Mouse (Mus musculus): ENCODE results near the gene Ankrd60. TPM values are rescaled to one million over a fixed set of nuclear protein-coding genes. Genes with fewer than 3 reads are reported as not detected.

Ankrd60 gene
- total RNA-seq, 2 experiments from 2014 or later, result not detected

GRCm38 (mm10) chr2:173586118-173586968 is 8.2 kb upstream of the Ankrd60 start:
- ATAC-seq (replicated peaks; ENCODE audit: low FRiP score, poor library complexity, severe bottlenecking), result peak; percentile 69

DNA sequence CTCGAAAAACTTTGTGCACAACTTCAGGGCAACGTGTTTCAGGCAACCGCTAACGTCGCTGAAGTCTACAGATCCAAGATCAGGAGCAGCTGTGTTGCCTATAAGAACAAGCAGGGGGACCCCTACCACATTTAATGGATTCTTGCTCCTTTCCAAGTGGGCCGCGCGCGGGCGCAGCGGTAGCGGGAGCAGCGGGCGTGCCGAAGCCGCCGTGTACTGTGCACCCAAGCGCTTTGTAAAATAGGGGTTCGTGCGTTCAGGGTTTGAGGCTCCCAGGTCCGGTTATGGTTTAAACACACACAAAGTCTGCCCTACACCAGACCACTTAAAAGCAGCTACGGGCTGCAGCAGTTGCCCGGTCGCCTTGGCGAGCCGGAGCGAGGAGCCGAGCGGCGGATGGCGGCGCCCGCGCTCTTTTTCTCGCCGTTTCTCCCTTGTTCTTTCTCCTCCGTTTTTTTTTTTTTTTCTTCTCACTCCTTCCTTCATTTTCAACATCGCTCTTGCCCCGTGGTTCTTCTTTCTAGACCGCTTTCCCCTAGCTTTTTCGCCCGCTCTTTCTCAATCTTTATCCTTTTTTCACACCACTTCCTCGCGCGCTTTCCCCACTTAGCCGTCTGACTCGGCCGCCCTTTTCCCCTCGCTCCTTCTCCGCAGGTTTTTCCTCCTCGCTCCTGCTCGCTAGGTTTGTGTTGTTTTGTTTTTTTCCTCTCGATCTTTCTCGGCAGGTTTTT is 7.4 kb upstream of the Ankrd60 start:
- ATAC-seq (replicated peaks; ENCODE audit: low FRiP score, poor library complexity, severe bottlenecking), result no peak

DNA sequence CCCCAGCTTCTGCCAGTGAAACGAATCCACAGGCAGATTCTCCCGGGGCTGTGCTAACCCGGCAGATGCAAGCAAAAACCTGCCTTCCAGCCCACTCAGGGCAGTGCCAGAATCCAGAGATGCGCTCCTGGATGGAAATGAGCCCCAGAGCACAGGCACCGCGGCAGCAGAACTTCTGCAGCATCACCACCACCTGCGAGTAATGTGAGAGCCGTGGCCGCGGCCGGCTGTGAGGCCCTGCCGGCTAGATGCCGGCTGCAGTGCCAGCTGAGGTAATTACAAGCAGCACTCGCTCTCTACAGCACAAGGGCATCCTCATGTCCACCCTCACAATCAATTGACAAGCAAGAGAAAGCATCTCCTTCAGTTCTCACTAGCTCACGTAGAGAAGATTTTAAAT is 6.2 kb upstream of the Ankrd60 start:
- ATAC-seq (replicated peaks; ENCODE audit: low FRiP score, poor library complexity, severe bottlenecking), result no peak

DNA sequence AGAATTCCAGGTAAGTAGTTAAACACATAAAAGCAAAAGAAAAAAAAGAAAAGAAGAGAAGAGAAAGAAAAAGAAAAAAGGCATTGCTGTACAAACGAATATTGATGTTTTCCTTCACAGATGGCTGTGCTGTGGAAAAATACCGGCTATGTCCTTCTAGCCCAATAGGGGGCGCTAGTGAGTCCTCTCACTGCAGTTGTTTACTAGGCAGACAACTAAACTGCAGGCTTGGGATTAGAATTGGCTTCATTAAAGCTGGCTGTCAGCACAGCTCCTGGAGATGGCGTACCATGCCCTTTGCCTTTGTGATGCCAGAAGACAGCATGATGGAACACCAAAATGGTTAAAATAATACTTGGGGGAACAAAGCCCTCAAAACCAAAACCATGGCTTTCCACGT is 5.3 kb upstream of the Ankrd60 start:
- ATAC-seq (replicated peaks; ENCODE audit: low FRiP score, poor library complexity, severe bottlenecking), result no peak

GRCm38 (mm10) chr2:173582903-173583302 is 4.7 kb upstream of the Ankrd60 start:
- peak; percentile 54; the same call in 1 of the 2 replicates for ATAC-seq (replicated peaks; ENCODE audit: low FRiP score, poor library complexity, severe bottlenecking)

DNA sequence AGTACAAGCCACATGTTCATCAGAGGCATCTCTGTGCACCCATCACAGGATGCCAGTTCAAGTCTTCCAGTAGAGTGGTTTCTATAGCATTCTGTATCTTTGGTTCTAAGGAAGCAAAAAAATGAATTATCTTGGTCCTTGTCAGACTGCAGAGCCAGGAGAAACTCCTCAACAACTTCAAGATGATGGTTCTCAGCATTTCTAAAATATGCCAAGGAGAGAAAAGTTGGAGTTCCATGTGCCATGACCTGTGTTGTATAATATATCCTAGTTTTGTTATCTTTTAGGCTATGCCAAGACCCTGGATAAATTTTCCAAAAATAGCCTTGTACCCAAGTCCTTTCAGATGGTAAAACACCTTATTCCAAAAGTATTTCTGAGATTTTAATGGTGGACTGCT is 2.9 kb upstream of the Ankrd60 start:
- ATAC-seq (replicated peaks; ENCODE audit: low FRiP score, poor library complexity, severe bottlenecking), result no peak

DNA sequence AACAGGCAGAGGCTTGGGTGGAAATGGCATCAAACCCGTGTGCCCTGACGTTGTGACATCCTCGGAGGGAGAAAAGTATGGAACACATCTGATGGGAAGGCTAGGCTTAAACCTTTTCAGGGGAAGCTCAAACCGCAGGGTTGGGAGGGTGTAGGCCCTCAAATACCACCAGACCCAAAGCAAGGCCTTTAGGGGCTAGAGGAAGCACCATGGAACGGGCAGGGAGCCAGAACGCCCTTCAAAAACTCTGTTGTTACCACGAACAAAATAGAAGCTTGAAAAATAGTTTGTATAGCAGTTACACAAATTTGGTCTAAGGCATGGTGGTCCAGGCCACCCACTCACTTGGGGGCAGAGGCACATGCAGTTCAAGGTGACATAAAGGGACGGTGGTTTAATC is 430 bp upstream of the Ankrd60 start:
- ATAC-seq (replicated peaks; ENCODE audit: low FRiP score, poor library complexity, severe bottlenecking), result no peak

- ATAC-seq (replicated peaks; ENCODE audit: low FRiP score, poor library complexity, severe bottlenecking), result no peak
Measured at GRCm38 (mm10) chr2:173564179-173564578, 14.0 kb downstream of the Ankrd60 start.

DNA sequence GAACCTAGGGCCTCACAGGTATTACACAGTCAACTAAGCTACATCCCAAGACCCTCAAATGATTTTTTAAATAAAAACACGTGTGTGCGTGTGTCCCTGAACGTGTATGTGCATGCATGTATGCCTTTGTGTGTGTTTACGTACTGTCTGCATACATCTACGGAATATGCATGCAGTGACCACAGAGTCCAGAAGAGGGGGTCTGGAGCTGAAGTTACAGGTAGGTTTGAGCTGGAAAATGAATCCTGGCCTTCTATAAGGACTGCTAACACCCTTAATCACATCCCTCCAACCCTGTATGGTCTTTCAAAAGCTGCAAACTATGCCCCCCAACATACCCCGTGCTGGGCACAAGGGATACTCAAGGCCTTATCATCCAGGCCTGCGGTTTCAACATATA is 14.8 kb downstream of the Ankrd60 start:
- ATAC-seq (replicated peaks; ENCODE audit: low FRiP score, poor library complexity, severe bottlenecking), result no peak

DNA sequence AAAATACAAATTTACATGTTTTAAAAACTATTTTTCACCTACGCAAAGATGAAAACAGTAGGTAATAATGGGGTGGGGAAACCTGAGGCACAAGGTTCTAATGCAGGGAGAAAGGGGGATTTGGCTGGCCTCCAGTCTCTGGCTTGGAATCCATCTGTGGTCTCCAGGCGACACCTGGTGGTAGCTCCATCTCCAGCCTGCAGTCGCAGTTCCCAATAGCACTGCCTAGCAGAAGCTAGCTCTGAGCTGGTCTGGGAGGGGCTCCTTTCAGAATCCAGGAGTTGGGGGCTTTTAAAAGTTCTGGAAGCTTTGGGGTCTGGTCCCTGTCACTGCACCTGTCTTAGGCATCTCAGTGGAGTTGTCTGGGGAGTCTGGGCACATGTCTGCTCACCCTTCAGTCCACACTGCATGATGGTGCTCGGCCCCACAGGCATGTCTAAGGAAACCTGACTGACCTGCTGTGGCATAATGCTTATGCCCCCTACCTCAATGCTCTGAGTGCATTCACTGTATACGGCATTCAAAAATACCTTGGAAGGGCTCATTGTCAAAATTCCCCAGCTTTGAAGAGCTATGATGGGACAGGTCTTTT is 16.2 kb downstream of the Ankrd60 start:
- no peak for ATAC-seq (replicated peaks; ENCODE audit: low FRiP score, poor library complexity, severe bottlenecking)

- no peak for ATAC-seq (replicated peaks; ENCODE audit: low FRiP score, poor library complexity, severe bottlenecking)
Measured at GRCm38 (mm10) chr2:173558754-173559396, 19.3 kb downstream of the Ankrd60 start.

DNA sequence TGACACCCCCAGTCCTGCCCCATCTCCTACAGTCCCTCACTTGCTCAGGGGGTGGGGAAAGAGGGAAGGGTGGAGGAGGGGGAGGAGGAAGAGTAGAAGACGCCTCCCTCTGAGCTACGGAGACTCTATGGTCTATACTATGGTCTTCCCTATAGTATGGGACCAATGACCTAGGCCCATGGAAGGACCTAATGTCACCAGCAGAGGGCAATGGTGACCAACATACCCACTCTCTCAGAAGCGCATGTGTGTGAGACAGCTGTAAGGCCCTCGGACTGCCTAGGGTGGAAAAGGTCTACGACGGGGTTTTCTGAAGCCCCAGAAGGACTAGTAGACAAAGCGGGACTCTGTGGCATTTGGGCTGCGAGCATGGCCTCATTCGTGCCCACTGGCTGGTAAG is 24.3 kb downstream of the Ankrd60 start:
- ATAC-seq (replicated peaks; ENCODE audit: low FRiP score, poor library complexity, severe bottlenecking), result no peak

DNA sequence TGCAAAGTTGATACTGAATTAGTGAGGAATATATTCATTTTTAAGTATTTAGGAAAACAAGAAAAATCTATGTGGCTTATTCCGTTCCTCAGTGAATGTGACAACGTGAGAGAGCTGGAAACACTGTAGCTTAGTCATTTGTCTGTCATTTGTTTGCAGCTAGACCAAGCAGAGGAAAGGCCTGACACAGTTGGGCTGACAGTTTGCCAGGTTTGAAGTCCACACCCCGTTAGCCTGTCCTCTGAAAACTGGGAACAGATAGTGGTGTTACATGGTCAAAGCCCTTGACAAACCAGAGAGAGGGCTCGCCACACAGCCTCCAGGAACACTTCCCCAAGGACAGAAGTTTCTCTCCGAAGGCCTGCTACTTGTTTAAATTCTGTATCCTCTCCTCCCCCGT is 27.5 kb downstream of the Ankrd60 start:
- no peak for ATAC-seq (replicated peaks; ENCODE audit: low FRiP score, poor library complexity, severe bottlenecking)

DNA sequence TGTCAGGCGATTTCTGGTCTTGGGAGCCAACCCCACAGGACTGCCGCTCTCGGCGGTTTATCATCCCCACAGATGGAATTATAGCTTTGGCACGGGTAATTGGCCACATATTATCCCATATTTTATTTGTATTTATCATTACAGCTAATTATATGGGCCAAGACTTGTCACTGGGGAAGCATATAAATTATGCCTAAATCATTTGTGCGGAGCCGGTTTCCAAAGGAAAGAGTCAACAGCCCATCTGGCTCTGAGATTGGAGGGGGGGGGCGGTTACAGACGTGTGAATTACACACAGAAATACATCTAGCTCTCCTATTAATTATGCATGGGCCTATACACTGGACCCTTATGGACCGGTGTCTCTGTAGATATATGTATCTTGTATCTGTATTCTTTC is 28.9 kb downstream of the Ankrd60 start:
- no peak for ATAC-seq (replicated peaks; ENCODE audit: low FRiP score, poor library complexity, severe bottlenecking)

DNA sequence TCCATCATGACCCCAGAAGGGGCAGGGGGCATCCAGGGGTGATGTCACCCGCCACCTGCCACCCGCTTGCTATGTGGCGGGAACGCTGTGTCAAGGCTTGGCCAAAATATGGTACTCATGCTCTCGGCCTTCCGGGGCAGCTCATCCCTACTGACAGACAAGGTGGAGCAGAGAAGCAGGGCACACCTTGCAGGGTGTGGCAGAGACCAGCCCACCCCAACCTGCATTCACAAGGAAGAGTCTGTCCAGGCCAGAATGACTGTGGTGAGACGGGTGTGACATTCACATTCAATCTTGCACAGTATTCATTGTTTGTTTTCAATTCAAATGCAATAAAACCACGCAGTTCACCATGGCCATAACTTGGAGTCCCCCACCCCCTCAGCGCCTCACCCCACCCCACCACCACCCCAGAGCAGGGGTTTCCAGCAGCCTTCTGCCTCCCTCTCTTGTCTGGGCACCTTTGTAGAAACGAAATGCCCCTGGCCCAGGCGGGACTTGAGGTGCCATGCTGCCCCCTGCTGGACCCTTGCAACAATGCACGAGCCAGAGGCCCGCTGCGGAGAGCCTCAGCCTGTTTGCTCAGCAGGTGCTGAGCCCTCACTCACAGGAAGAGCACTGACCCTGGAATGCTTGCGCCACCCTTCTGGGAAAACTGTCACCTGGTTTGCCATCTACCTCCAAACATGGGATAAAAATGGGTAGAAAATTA is 32.0 kb downstream of the Ankrd60 start:
- ATAC-seq (replicated peaks; ENCODE audit: low FRiP score, poor library complexity, severe bottlenecking), result 0 out of 2 replicates have a peak, but pooled peaks have one; percentile 25

GRCm38 (mm10) chr2:173542716-173543115 is 35.4 kb downstream of the Ankrd60 start:
- ATAC-seq (replicated peaks; ENCODE audit: low FRiP score, poor library complexity, severe bottlenecking), result no peak

DNA sequence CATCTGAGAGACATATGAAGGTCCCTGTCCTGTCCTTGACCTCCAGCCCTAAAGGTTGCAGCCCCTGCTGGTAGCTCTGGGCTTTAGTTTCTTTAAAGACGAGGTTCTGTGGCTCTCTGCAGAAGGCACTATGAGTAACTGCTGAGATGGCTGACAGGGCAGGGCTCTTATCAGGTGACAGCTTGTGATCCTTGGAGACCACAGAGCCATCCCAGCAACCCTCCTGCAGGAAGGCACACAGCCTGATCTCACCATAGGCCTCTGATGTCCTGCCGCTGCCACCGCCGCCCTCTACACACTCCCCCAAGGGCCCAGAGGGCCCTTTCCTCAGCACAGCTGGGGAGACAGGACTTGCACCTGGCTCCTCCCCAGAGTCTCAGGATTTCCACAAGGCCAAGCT is 36.4 kb downstream of the Ankrd60 start:
- no peak for ATAC-seq (replicated peaks; ENCODE audit: low FRiP score, poor library complexity, severe bottlenecking)

DNA sequence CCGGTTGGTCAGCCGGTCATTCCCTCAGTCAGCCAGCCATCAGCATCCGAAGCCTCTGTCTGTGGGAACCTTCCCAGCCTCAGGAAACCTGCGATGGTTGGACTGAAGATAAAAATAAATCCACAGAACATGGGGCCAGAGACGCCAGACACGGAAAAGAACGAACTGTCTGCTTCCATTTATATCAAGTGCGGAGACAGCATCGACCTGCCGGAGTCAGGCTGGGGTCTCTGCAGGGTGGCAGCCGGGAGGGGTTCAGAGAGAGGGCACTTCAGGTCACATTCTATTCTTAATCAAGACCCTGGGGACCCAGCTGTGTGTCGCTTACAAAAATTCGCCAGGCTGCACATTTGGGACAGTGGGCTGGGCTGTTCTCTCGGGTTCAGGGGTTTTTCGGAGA is 38.4 kb downstream of the Ankrd60 start:
- no peak for ATAC-seq (replicated peaks; ENCODE audit: low FRiP score, poor library complexity, severe bottlenecking)

GRCm38 (mm10) chr2:173535886-173536285 is 42.3 kb downstream of the Ankrd60 start:
- no peak for ATAC-seq (replicated peaks; ENCODE audit: low FRiP score, poor library complexity, severe bottlenecking)

- no peak for ATAC-seq (replicated peaks; ENCODE audit: low FRiP score, poor library complexity, severe bottlenecking)
Measured at GRCm38 (mm10) chr2:173535390-173535789, 42.8 kb downstream of the Ankrd60 start.

Measured in erythroid progenitor cell, adult 5-6 weeks (primary cell).